Mouse (Mus musculus): ENCODE measurements at regions not wholly inside any gene's neighbourhood (a gene's known extent, or its start where the extent isn't known, plus 50 kb on each side); places are given as distances from the start of the nearest gene placed in this dataset.
A peak's percentile ranks its signal among the peaks of the same experiment; 100 is the strongest.

DNA sequence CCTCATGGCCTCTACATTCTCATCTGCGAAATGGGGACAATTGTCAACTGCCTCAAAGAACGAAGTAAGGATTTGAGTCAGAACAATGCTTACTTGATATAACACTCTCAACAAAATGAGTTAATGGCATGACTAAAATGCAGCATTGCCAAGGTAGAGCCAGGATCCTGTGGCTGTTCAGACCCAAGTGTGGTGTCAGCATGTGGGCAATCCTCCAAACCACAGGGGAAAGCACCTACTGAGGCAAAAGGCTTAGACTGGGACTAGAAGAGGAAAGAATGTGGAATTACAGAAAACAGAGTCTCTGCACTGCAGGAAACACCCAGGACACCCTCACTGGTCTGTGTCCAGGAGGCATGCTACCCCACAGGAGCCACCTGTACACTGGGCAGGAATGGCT is 147.8 kb upstream of the Cdh5 start:
- H3K9me3 ChIP-seq (ENCODE audit: control insufficient read depth, low read length), result no peaks in the 10 kb centered on the region
- ATAC-seq (ENCODE audit: low read depth) (no peak), DNase-seq (ENCODE audit: low spot score) (no peak)
- no peak overlapping the region for H3K27ac ChIP-seq (replicated peaks; ENCODE audit: low read depth, low read length)
- no peak overlapping the region for H3K4me3 ChIP-seq (ENCODE audit: low read depth, low read length)
- WGBS, result 96% methylated on average over 2 of the region's 2 CpGs
- no peak overlapping the region for H3K9ac ChIP-seq (ENCODE audit: low read depth, low read length)
- no peaks in the 10 kb centered on the region for H3K4me1 ChIP-seq (ENCODE audit: control insufficient read depth, insufficient read depth, low read length)
- no peak overlapping the region for H3K4me2 ChIP-seq (ENCODE audit: low read depth, low read length)
- H3K27me3 ChIP-seq (replicated peaks; ENCODE audit: control insufficient read depth, insufficient read depth, low read length), result no peaks in the 10 kb centered on the region
- H3K36me3 ChIP-seq (ENCODE audit: control insufficient read depth, insufficient read depth, low read length), result no peaks in the 10 kb centered on the region

DNA sequence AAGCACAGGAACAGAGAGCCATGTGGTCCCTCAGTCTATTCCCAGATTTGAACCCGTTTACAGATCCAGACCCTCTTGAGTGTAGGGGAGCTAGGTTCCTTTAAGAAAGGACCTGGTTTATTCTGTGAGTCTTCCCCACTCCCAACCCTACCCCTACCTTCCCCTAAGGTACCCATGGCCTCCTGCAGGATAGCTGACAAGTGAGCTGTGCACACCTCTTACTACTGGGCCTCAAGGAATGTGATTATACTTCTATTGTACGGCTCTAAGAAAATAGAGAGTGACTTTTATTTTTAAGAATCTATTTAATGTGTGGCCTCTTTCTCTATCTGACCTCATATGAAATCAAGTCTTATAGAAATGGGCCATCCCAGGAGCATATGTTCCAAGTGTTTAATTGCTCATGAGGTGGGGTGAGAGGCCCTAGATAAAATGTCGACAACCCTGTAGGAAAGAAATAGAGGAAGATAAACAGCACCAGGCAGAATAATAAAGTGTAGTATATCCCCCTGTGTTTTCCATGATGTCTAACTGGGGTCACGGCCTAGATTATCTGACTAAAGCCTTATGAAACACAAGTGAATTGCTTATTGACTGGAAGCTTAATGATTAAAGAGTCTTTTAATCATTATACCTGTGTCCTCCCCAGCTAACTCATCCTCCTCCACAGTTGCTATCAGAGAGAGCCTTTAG is 145.7 kb upstream of the Cdh5 start:
- Histone ChIP-seq H3K4me1 (ENCODE audit: control insufficient read depth, insufficient read depth, low read length) (no peaks in the 10 kb centered on the region), H3K27me3 (replicated peaks; ENCODE audit: control insufficient read depth, insufficient read depth, low read length) (no peaks in the 10 kb centered on the region), H3K4me2 (ENCODE audit: low read depth, low read length) (no peak overlapping the region), H3K4me3 (ENCODE audit: low read depth, low read length) (no peak overlapping the region), H3K36me3 (ENCODE audit: control insufficient read depth, insufficient read depth, low read length) (no peaks in the 10 kb centered on the region), H3K9me3 (ENCODE audit: control insufficient read depth, low read length) (no peaks in the 10 kb centered on the region), H3K27ac (replicated peaks; ENCODE audit: low read depth, low read length) (no peak overlapping the region), H3K9ac (ENCODE audit: low read depth, low read length) (no peak overlapping the region)
- ATAC-seq (ENCODE audit: low read depth) (no peak), DNase-seq (ENCODE audit: low spot score) (no peak)
- WGBS, result 83% methylated on average over 4 of the region's 4 CpGs

DNA sequence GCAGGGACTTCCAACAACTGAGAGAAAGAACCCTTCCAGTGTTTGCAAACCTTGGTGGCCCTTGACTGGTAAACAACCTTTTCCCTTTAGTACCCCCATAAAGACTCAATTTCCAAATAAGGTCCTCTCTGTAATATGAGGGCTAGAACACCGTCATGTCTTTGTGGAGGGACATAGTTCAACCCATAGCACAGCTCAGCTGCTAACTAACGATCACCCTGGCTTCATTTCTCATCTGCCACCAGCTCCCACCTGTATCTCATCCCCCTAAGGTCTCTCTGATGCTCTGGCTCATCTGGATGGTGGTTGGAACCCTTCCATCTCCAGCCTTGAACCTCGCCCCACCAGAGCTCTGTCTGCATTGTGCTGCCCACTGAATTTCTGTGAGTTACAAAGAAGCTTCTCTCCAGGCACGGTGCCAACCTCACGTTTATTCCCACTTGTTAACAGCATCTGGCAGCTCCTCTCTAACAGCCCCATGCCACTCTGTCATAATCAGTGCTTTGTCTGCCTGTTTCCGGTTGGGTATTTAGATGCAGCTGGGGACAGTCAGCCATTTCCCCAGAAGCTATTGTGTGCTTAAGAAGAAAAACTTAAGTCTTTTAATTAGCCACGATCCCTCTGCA is 137.0 kb upstream of the Cdh5 start:
- no peaks in the 10 kb centered on the region for H3K27me3 ChIP-seq (replicated peaks; ENCODE audit: control insufficient read depth, insufficient read depth, low read length)
- 46% methylated on average over 7 of the region's 7 CpGs for WGBS
- DNase-seq (ENCODE audit: low spot score) (peak; percentile 84), ATAC-seq (ENCODE audit: low read depth) (peak; percentile 68)
- H3K27ac ChIP-seq (replicated peaks; ENCODE audit: low read depth, low read length), result no peak overlapping the region
- no peak overlapping the region for H3K4me3 ChIP-seq (ENCODE audit: low read depth, low read length)
- no peak overlapping the region for H3K4me2 ChIP-seq (ENCODE audit: low read depth, low read length)
- H3K4me1 ChIP-seq (ENCODE audit: control insufficient read depth, insufficient read depth, low read length), result no peaks in the 10 kb centered on the region
- no peaks in the 10 kb centered on the region for H3K36me3 ChIP-seq (ENCODE audit: control insufficient read depth, insufficient read depth, low read length)
- H3K9ac ChIP-seq (ENCODE audit: low read depth, low read length), result no peak overlapping the region
- no peaks in the 10 kb centered on the region for H3K9me3 ChIP-seq (ENCODE audit: control insufficient read depth, low read length)

DNA sequence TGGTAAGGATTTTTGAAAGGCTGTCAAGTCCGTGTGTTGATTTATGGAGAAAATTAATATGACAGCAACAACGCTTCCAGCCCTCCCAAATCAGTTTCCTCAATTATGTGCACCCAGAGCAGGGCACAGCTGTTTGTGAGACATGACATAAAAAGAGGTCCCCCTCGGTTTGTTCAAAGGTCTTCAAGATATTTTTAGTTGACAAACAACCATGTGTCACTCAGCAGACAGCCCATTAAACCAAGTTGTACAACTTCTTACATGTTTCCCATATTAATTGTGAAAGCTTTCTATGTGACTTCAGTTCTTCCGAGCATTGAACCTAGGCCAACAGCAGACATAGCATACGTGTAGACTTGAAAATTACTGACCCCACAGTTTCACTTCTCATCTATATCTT is 131.5 kb upstream of the Cdh5 start:
- H3K4me1 ChIP-seq (ENCODE audit: control insufficient read depth, insufficient read depth, low read length), result no peaks in the 10 kb centered on the region
- H3K27me3 ChIP-seq (replicated peaks; ENCODE audit: control insufficient read depth, insufficient read depth, low read length), result no peaks in the 10 kb centered on the region
- no peak overlapping the region for H3K9ac ChIP-seq (ENCODE audit: low read depth, low read length)
- H3K9me3 ChIP-seq (ENCODE audit: control insufficient read depth, low read length), result no peaks in the 10 kb centered on the region
- H3K4me2 ChIP-seq (ENCODE audit: low read depth, low read length), result no peak overlapping the region
- DNase-seq (ENCODE audit: low spot score), result no peak
- H3K27ac ChIP-seq (replicated peaks; ENCODE audit: low read depth, low read length), result no peak overlapping the region
- no peak for ATAC-seq (ENCODE audit: low read depth)
- WGBS, result 70% methylated on average over 5 of the region's 5 CpGs
- no peaks in the 10 kb centered on the region for H3K36me3 ChIP-seq (ENCODE audit: control insufficient read depth, insufficient read depth, low read length)
- no peak overlapping the region for H3K4me3 ChIP-seq (ENCODE audit: low read depth, low read length)

DNA sequence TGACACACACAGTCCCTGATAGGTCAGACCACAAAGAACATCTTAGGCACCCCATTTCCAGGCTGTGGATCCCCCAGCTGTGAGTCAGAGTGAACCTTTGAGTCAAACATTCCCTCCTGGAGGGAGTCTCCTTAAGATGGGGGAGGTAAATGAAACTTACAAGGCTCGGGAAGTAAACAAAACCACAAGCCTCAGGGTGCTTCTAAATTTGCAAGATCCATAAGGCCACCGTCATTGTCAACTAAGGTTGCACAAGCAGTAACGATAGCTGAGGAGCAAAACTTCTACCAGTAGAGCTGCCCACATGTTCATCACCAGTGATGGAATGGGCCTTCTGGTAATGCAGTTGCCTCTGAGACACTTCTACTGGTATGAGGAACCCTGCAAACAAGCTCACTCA is 130.9 kb upstream of the Cdh5 start:
- H3K4me1 ChIP-seq (ENCODE audit: control insufficient read depth, insufficient read depth, low read length), result no peaks in the 10 kb centered on the region
- 86% methylated on average over 3 of the region's 3 CpGs for WGBS
- DNase-seq (ENCODE audit: low spot score) (no peak), ATAC-seq (ENCODE audit: low read depth) (no peak)
- H3K9ac ChIP-seq (ENCODE audit: low read depth, low read length), result no peak overlapping the region
- no peaks in the 10 kb centered on the region for H3K36me3 ChIP-seq (ENCODE audit: control insufficient read depth, insufficient read depth, low read length)
- H3K4me2 ChIP-seq (ENCODE audit: low read depth, low read length), result no peak overlapping the region
- no peak overlapping the region for H3K4me3 ChIP-seq (ENCODE audit: low read depth, low read length)
- no peak overlapping the region for H3K27ac ChIP-seq (replicated peaks; ENCODE audit: low read depth, low read length)
- no peaks in the 10 kb centered on the region for H3K27me3 ChIP-seq (replicated peaks; ENCODE audit: control insufficient read depth, insufficient read depth, low read length)
- H3K9me3 ChIP-seq (ENCODE audit: control insufficient read depth, low read length), result no peaks in the 10 kb centered on the region

DNA sequence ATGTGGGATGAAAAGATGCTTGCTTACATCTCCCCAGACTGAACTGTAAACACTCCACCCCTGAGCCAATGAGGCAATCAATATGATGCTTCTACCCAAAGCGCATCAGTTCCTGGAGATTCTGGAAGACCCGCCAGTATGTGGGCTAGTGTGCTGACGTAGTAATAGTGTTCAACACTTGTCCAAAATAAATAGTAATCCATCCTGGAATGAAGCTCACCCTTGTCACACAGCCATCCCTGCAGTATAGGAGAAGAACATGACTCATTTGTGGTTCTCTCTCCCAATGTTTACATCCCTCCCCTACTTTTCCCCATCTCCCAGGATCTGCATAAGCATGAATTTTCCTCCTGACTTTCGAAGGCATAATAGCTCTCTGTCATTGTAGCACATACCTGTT is 130.5 kb upstream of the Cdh5 start:
- Histone ChIP-seq H3K27ac (replicated peaks; ENCODE audit: low read depth, low read length) (no peak overlapping the region), H3K9me3 (ENCODE audit: control insufficient read depth, low read length) (no peaks in the 10 kb centered on the region), H3K9ac (ENCODE audit: low read depth, low read length) (no peak overlapping the region), H3K36me3 (ENCODE audit: control insufficient read depth, insufficient read depth, low read length) (no peaks in the 10 kb centered on the region), H3K27me3 (replicated peaks; ENCODE audit: control insufficient read depth, insufficient read depth, low read length) (no peaks in the 10 kb centered on the region), H3K4me1 (ENCODE audit: control insufficient read depth, insufficient read depth, low read length) (no peaks in the 10 kb centered on the region), H3K4me2 (ENCODE audit: low read depth, low read length) (no peak overlapping the region), H3K4me3 (ENCODE audit: low read depth, low read length) (no peak overlapping the region)
- no peak for ATAC-seq (ENCODE audit: low read depth)
- DNase-seq (ENCODE audit: low spot score), result peak; percentile 36
- 77% methylated on average over 4 of the region's 4 CpGs for WGBS

DNA sequence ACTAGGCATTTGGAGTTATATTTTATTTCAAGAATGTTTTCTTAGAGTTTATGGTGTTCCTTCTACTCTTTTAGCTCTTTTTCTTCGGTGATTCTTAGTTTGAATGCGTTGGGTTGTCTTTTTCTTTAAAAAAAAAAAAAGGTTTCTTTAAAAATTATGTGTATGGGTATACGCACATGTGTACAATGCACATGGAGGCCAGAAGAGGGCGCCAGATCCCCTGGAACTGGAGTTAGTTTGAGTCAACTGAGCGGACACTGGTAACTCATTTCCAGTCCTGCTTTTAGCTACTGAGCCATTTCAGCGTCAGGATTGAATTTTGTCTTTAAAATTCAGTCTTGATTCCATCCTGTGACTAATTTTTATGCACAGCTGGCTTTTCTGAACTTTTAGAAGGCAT is 124.9 kb upstream of the Cdh5 start:
- H3K4me2 ChIP-seq (ENCODE audit: low read depth, low read length), result no peak overlapping the region
- H3K9me3 ChIP-seq (ENCODE audit: control insufficient read depth, low read length), result no peaks in the 10 kb centered on the region
- no peaks in the 10 kb centered on the region for H3K4me1 ChIP-seq (ENCODE audit: control insufficient read depth, insufficient read depth, low read length)
- no peak overlapping the region for H3K27ac ChIP-seq (replicated peaks; ENCODE audit: low read depth, low read length)
- H3K4me3 ChIP-seq (ENCODE audit: low read depth, low read length), result no peak overlapping the region
- 66% methylated on average over 6 of the region's 6 CpGs for WGBS
- no peak overlapping the region for H3K9ac ChIP-seq (ENCODE audit: low read depth, low read length)
- H3K36me3 ChIP-seq (ENCODE audit: control insufficient read depth, insufficient read depth, low read length), result no peaks in the 10 kb centered on the region
- no peaks in the 10 kb centered on the region for H3K27me3 ChIP-seq (replicated peaks; ENCODE audit: control insufficient read depth, insufficient read depth, low read length)
- DNase-seq (ENCODE audit: low spot score) (no peak), ATAC-seq (ENCODE audit: low read depth) (no peak)

DNA sequence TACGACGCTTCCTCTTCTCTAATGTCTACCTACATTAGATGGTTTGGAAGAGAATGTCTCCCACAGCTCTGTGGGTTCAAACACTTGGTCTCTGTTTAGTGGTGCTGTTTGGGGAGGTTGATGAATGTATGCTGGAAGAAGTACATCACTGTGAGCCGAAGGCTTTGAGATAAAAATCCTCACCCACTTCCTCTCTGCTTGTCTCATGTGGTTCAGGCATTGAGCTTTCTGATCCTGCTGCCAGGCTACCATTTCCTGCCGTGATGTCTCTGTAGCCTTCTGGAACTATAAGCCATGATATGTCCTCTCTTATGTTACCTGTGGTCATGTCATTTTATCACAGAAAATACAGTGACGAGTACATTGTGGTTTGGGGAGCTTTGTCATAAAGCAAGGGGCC is 122.5 kb upstream of the Cdh5 start:
- H3K9ac ChIP-seq (ENCODE audit: low read depth, low read length), result no peak overlapping the region
- no peak overlapping the region for H3K4me2 ChIP-seq (ENCODE audit: low read depth, low read length)
- DNase-seq (ENCODE audit: low spot score) (no peak), ATAC-seq (ENCODE audit: low read depth) (no peak)
- no peaks in the 10 kb centered on the region for H3K27me3 ChIP-seq (replicated peaks; ENCODE audit: control insufficient read depth, insufficient read depth, low read length)
- H3K27ac ChIP-seq (replicated peaks; ENCODE audit: low read depth, low read length), result no peak overlapping the region
- H3K36me3 ChIP-seq (ENCODE audit: control insufficient read depth, insufficient read depth, low read length), result no peaks in the 10 kb centered on the region
- no peaks in the 10 kb centered on the region for H3K4me1 ChIP-seq (ENCODE audit: control insufficient read depth, insufficient read depth, low read length)
- no peak overlapping the region for H3K4me3 ChIP-seq (ENCODE audit: low read depth, low read length)
- no peaks in the 10 kb centered on the region for H3K9me3 ChIP-seq (ENCODE audit: control insufficient read depth, low read length)
- 82% methylated on average over 5 of the region's 5 CpGs for WGBS
